In genomic region chr13:58283466-58283865, GRCm38 (mm10) we compare ENCODE assay signal across 17 mouse cellular contexts.
"Had no signal": no experiment of that assay in that cellular context is flagged by ENCODE, and none has a peak within 500 bp of the region (broad histone marks: within the 10 kb centered on the region; RNA-seq: fewer than 3 reads in every experiment).

No protein-coding gene starts in this region.

- H3K9me3 ChIP-seq: limb, embryonic 12.5 days; limb, embryonic 15.5 days; midbrain, embryonic 12.5 days; midbrain, embryonic 15.5 days; neural tube, embryonic 12.5 days; neural tube, embryonic 15.5 days had no signal

- H3K27ac ChIP-seq: limb, embryonic 12.5 days; limb, embryonic 15.5 days; liver, embryonic 14.5 days; macrophage; midbrain, embryonic 12.5 days; midbrain, embryonic 15.5 days; neural tube, embryonic 12.5 days; neural tube, embryonic 15.5 days had no signal

- DNase-seq: left cerebral cortex, postnatal 4 days; liver, postnatal 0 days; lung, embryonic 14.5 days; right cerebral cortex, adult 18-20 months; right cerebral cortex, postnatal 25 days; thymus, postnatal 25 days had no signal

- ATAC-seq: intestine, postnatal 0 days; liver, postnatal 0 days; lung, postnatal 0 days; midbrain, embryonic 15.5 days had no signal

- H3K4me3 ChIP-seq: limb, embryonic 12.5 days; limb, embryonic 15.5 days; midbrain, embryonic 12.5 days; midbrain, embryonic 15.5 days; neural tube, embryonic 12.5 days; neural tube, embryonic 15.5 days had no signal

- H3K4me2 ChIP-seq: limb, embryonic 12.5 days; limb, embryonic 15.5 days; liver, embryonic 11.5 days; lung, embryonic 14.5 days; midbrain, embryonic 12.5 days; midbrain, embryonic 15.5 days; neural tube, embryonic 12.5 days; neural tube, embryonic 15.5 days had no signal

- H3K36me3 ChIP-seq: limb, embryonic 12.5 days; limb, embryonic 15.5 days; midbrain, embryonic 12.5 days; midbrain, embryonic 15.5 days; neural tube, embryonic 12.5 days; neural tube, embryonic 15.5 days had no signal

- H3K27me3 ChIP-seq: limb, embryonic 12.5 days; limb, embryonic 15.5 days; midbrain, embryonic 12.5 days; midbrain, embryonic 15.5 days; neural tube, embryonic 12.5 days; neural tube, embryonic 15.5 days had no signal

- H3K4me1 ChIP-seq: limb, embryonic 12.5 days; limb, embryonic 15.5 days; midbrain, embryonic 12.5 days; midbrain, embryonic 15.5 days; neural tube, embryonic 12.5 days had no signal

- H3K9ac ChIP-seq: limb, embryonic 12.5 days; limb, embryonic 15.5 days; liver, embryonic 14.5 days; liver, postnatal 0 days; lung, embryonic 14.5 days; midbrain, embryonic 12.5 days; midbrain, embryonic 15.5 days; neural tube, embryonic 12.5 days; neural tube, embryonic 15.5 days had no signal
